Mouse (Mus musculus) spleen, adult 12 weeks (tissue): ENCODE data around the gene Hnrnpk.
"Not testable (repeated sequence)": the region's sequence is repeated elsewhere in the genome, so short reads cannot be mapped to it uniquely, and the experiment has no call there.

Experiments used
- DNase-seq: peaks from one replicate; pipeline ENCODE4 v3.0.0; 2022; ENCODE audit warnings: low spot score

The Hnrnpk gene

GRCm38 (mm10) chr13:58388379-58388778 is 14.8 kb downstream of the Hnrnpk start:
- no peak for DNase-seq

- DNase-seq: peak; percentile 58
Measured at GRCm38 (mm10) chr13:58387948-58388347, 15.2 kb downstream of the Hnrnpk start.

GRCm38 (mm10) chr13:58385547-58385920 is 17.6 kb downstream of the Hnrnpk start:
- DNase-seq: no peak

DNA sequence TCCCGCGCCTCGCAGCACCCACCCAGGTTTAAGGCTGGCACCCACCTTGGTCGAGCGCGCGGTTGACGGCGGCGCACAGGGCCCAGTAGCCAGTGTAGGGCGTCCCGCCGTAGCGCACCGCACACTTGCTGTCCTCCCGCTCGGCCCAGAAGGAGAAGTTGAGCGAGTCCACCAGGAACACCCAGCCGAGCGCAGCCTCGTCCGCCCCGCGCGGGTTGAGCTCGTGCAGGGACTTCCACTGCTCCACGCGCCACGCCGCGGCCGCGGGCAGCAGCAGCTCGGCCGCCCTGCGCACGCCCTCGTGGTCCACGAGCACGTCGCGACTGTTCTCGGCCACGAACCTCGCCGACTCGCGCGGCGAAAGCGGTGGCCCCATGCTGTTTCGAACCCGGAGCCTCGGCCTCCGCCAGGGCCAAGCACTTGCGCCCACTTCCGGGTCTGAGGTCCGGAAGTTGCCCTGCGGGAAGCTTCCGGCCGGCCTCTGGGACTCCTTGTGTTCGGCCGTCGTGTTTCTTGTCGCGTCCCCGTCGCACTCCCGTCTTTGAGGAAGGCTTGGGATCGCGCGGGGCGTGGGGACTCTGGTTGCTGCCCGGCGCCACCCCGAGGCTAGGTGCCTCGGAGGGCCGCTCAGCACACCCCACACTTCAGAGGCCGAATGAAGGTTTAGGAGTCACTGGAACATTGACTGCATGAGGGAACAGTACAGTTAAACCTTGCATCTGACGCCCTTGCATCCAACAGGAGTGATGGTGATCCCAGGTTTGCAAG is 18.2 kb downstream of the Hnrnpk start, which contains the start of gene 2210016F16Rik:
TSS of gene 2210016F16Rik (minus strand) at position 447 of the 768 bp plus-strand sequence.
- DNase-seq: peak; percentile 51

GRCm38 (mm10) chr13:58384371-58384770 is 18.8 kb downstream of the Hnrnpk start:
- no peak for DNase-seq

- DNase-seq: no peak
Measured at GRCm38 (mm10) chr13:58373153-58373470, 30.0 kb downstream of the Hnrnpk start.

GRCm38 (mm10) chr13:58372278-58373152 is 30.6 kb downstream of the Hnrnpk start:
- no peak for DNase-seq

DNA sequence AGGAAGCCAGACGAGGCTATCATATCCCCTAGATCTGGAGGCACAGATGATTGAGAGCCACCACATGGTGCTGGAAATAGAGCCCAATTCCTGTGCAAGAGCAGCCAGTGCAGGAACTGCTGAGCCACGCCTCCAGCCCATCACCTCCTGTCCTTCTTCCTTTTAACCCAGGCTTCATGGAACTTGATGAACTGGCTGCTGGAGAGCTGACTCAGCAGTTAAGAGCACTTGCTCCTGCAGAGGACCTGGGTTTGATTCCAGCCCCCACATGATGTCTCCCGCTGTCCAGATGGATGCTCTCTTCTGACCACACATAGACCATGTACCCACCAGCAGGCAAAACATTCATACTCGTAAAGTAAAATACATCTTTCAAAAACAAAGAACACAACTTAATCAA is 34.3 kb downstream of the Hnrnpk start:
- no peak for DNase-seq

- DNase-seq: no peak
Measured at GRCm38 (mm10) chr13:58367641-58368040, 35.5 kb downstream of the Hnrnpk start.

DNA sequence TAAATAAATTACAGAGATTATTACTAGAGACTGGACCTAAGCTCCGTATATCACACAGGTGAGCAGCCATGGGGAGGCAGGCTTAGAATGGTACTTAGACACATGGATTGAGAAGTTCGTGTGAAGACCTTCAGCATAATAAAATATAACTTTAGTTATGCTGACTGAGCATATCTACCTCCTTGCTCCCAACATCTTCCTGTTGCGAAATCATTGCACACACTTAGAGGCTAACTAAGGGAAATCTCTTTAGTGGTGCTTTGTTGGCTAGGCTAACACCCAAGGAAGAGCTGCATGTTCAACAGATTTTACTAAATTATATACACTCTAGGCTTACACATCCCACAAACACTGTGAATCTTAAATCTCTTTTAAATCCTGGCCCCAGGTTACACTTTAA is 36.8 kb downstream of the Hnrnpk start:
- DNase-seq: no peak

DNA sequence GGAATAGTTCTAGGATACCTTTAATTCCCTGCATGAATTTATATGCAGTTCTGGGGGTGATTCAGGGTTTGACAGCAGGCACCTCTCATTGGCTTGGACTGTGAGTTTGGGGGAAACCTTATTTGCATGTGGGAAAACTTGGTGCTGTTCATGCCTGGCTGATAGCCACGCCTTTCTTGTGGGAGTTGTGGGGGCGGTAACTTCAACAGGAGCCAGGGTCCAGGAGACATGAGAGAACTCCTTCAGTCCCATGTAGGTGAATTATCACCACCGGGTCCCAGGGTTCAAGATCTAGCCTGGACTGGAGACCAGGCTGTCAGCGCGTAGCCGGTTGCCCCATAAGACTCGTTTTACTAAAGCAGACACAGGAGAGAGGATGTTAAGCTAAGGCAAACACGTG is 38.0 kb downstream of the Hnrnpk start:
- DNase-seq: not testable (repeated sequence)

DNA sequence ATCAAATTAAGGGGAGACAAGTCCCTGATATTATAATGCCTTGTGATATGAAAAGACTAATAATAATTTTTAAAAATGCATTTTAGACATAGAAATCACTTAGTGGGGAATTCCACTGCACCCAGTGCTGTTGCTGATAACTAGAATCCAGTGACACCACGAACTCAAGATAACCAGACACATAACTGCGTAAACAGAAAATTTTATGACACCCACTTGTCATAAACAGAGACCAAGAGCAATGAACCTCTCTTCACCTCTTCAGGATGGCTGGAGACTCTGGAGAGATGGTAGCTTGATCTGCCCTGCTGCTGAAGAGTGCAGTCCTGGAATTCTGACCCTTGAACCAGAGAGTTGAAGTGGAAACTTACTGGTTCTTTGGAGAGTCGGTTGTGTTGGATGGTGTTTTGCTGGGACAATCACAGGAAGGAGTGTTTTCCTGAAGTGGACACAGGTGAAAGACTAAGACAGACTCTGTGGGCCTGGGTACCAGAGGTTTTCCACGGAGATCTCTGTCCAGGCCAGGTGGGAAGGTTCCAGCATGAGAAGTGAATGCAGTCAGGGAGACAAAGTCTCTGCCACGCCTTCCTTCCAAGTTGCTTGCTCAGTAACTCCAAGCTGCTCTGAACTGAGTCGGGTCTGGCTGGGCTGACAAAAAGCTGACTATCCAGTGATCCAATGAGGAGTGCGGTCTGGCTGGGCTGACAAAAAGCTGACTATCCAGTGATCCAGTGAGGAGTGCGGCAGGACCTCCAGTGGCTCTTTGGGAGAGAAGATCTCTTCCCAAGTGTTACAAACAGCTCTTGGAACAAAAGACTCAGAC is 38.6 kb downstream of the Hnrnpk start:
- no peak for DNase-seq

DNA sequence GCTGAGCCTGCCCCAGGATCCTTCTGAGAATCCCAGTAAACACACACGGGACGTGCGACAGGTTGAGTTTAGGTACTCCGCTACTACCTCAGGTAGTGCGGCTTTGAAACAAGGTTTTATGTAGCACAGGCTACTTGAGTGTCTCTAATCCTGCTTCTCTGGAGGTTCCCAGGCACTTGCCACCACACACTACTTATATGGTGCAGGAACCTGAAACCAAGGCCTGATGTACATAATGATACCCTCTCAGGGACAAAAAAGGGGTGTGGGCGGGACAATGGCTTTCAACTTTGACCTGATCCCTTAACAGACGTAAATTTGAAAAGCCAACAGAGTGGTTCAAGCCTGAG is 43.9 kb downstream of the Hnrnpk start:
- DNase-seq: no peak

- peak; percentile 89 for DNase-seq
Measured at GRCm38 (mm10) chr13:58358629-58359303, 44.4 kb downstream of the Hnrnpk start, which contains the start of gene Kif27. Kif27 (minus strand) TSS chr13:58359122.

GRCm38 (mm10) chr13:58352996-58353395 is 50.1 kb downstream of the Hnrnpk start:
- DNase-seq: no peak

GRCm38 (mm10) chr13:58350606-58351005 is 52.5 kb downstream of the Hnrnpk start:
- no peak for DNase-seq

DNA sequence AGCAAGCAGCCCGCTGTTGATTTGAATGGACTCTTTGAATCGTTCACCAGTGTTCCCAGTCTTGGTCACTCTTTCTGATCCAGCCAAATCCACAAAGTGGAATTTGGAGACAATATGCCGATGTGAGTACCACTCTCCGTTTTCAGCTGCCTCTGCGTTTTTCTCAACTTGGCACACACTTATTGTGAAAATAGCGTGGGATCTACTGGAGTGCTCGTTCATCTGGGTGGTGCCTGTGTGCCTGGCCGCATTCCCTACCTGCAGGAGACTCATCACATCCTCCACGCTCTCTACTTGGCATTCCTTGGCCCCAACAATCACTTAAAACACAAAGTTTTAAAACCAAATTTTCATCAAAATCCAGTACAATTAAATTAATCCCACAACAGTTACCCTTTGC is 58.6 kb downstream of the Hnrnpk start:
- no peak for DNase-seq
